Mouse (Mus musculus) ES-E14 (cell line): ENCODE results near the gene Rnf224.

Experiments
- CHD2 ChIP-seq: IDR thresholded peaks from 2 replicates; pipeline ENCODE4 v1.6.1; 2014; ENCODE audit warnings: mild to moderate bottlenecking, low read depth, low read length, inconsistent platforms
- HCFC1 ChIP-seq: IDR thresholded peaks from 2 replicates; pipeline ENCODE4 v1.6.1; 2012; ENCODE audit warnings: low read length, inconsistent platforms, borderline replicate concordance; ENCODE audit not compliant: insufficient read depth
- MAFK ChIP-seq: IDR thresholded peaks from 2 replicates; pipeline ENCODE4 v1.6.1; 2014; ENCODE audit warnings: mild to moderate bottlenecking, low read depth, low read length, inconsistent platforms; ENCODE audit not compliant: insufficient read depth
- ZNF384 ChIP-seq: IDR thresholded peaks from 2 replicates; pipeline ENCODE4 v1.6.1; 2012; ENCODE audit warnings: low read depth, low read length, inconsistent platforms

- TF ChIP-seq CHD2, result no peak
- no peak for TF ChIP-seq MAFK
- TF ChIP-seq ZNF384, result no peak
- TF ChIP-seq HCFC1, result no peak
These were observed 22.3 kb upstream of the Rnf224 start for GRCm38 (mm10) chr2:25258887-25259286.
